Mouse (Mus musculus): Measurements from ENCODE around the gene Kif18b. TPM values are rescaled to one million over a fixed set of nuclear protein-coding genes. Genes with fewer than 3 reads are reported as not detected.

Gene Kif18b
- polyA plus RNA-seq, 1 experiment, result 5.0 TPM

GRCm38 (mm10) chr11:102911376-102911775, 13.5 kb downstream of the Kif18b start:
- H3K27me3 ChIP-seq (ENCODE audit: control insufficient read depth, insufficient read depth, low read length), result no peaks in the 10 kb centered on the region
- TF ChIP-seq CTCF (IDR thresholded peaks at IDR 0.05; ENCODE audit: extremely low read depth, insufficient read length, insufficient replicate concordance, low read depth, low read length) (no peak), POLR2A (IDR thresholded peaks at IDR 0.05; ENCODE audit: low read depth, low read length) (no peak)
- WGBS, result 82% methylated on average over 7 of the region's 7 CpGs
- H3K4me3 ChIP-seq (ENCODE audit: low read depth, low read length), result no peak overlapping the region
- H3K36me3 ChIP-seq (ENCODE audit: control insufficient read depth, insufficient read depth, low read length), result peaks cover 19% of the 10 kb centered on the region
- no peak overlapping the region for H3K27ac ChIP-seq (ENCODE audit: insufficient read depth, low read depth, low read length)
- no peaks in the 10 kb centered on the region for H3K4me1 ChIP-seq (ENCODE audit: control insufficient read depth, insufficient read depth, insufficient read length, low read length)

DNA sequence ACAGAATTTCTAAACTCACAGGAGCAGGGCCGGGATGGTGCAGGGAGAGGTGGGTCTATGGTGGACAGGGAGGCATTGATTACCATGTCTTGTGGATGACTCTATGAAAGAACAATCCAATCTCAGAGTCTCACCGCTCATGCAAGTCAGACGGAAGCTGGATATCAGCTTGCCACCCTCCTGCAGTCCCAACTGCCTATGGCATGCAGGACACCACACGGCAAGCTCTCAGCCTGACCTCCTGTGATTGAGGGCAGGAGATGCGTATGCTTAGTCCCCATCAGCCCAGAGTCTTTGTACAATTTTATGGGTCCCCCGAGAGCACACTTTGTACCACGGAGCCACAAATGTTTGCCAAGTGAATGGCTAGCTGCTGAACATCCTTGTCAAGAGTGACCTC, 21.3 kb downstream of the Kif18b start:
- no peak overlapping the region for H3K27ac ChIP-seq (ENCODE audit: insufficient read depth, low read depth, low read length)
- WGBS, result 58% methylated on average over 7 of the region's 7 CpGs

DNA sequence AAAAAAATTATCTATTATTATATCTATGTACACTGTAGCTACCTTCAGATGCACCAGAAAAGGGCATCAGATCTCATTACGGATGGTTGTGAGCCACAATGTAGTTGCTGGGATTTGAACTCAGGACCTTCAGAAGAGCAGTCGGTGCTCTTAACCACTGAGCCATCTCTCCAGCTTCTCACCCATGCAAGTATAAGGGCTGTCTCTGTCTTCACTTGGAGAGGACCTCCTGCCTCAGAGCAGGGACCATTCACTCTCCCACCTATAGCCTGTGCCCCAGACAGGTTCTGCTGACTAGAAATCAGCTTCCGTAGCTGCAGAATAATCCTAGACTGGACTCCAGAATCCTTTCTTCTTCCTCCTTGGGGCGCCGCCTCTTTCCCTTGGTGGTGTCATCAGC, 22.8 kb downstream of the Kif18b start:
- 79% methylated on average over 5 of the region's 5 CpGs for WGBS
- Histone ChIP-seq H3K27me3 (ENCODE audit: control insufficient read depth, insufficient read depth, low read length) (no peaks in the 10 kb centered on the region), H3K36me3 (ENCODE audit: control insufficient read depth, insufficient read depth, low read length) (0 out of 2 replicates have a peak, but pooled peaks cover 1% of the 10 kb centered on the region), H3K4me3 (ENCODE audit: low read depth, low read length) (no peak overlapping the region), H3K27ac (ENCODE audit: insufficient read depth, low read depth, low read length) (no peak overlapping the region), H3K4me1 (ENCODE audit: control insufficient read depth, insufficient read depth, insufficient read length, low read length) (no peaks in the 10 kb centered on the region)
- TF ChIP-seq CTCF (IDR thresholded peaks at IDR 0.05; ENCODE audit: extremely low read depth, insufficient read length, insufficient replicate concordance, low read depth, low read length) (no peak), POLR2A (IDR thresholded peaks at IDR 0.05; ENCODE audit: low read depth, low read length) (no peak)

More for the DNA sequence above, 21.3 kb downstream of the Kif18b start:
- Histone ChIP-seq H3K36me3 (ENCODE audit: control insufficient read depth, insufficient read depth, low read length) (0 out of 2 replicates have a peak, but pooled peaks cover 6% of the 10 kb centered on the region), H3K4me1 (ENCODE audit: control insufficient read depth, insufficient read depth, insufficient read length, low read length) (no peaks in the 10 kb centered on the region), H3K27me3 (ENCODE audit: control insufficient read depth, insufficient read depth, low read length) (no peaks in the 10 kb centered on the region), H3K4me3 (ENCODE audit: low read depth, low read length) (no peak overlapping the region)
- TF ChIP-seq POLR2A (IDR thresholded peaks at IDR 0.05; ENCODE audit: low read depth, low read length) (no peak), CTCF (IDR thresholded peaks at IDR 0.05; ENCODE audit: extremely low read depth, insufficient read length, insufficient replicate concordance, low read depth, low read length) (no peak)

DNA sequence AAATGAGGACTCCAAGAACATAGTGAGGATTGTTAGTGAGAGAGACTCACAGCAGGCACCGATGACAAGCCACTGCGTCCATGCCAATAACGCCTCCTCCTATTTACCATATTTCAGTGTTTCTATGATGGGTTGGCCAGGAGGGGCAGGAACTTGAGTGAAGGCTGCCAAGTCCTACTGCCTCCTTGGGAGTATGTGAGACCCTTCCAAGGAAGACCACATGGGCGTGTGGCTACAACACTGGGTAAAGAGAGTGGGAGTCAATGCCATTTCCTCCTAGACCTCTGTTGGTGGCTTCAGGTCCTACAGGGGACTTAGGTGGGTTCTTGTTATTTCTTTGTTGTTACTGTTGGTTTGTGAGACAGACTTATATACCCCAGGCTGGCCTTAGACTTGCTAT, 23.7 kb downstream of the Kif18b start:
- Histone ChIP-seq H3K36me3 (ENCODE audit: control insufficient read depth, insufficient read depth, low read length) (no peaks in the 10 kb centered on the region), H3K4me1 (ENCODE audit: control insufficient read depth, insufficient read depth, insufficient read length, low read length) (no peaks in the 10 kb centered on the region), H3K27me3 (ENCODE audit: control insufficient read depth, insufficient read depth, low read length) (no peaks in the 10 kb centered on the region), H3K4me3 (ENCODE audit: low read depth, low read length) (no peak overlapping the region), H3K27ac (ENCODE audit: insufficient read depth, low read depth, low read length) (no peak overlapping the region)
- TF ChIP-seq CTCF (IDR thresholded peaks at IDR 0.05; ENCODE audit: extremely low read depth, insufficient read length, insufficient replicate concordance, low read depth, low read length), result no peak
- TF ChIP-seq POLR2A (IDR thresholded peaks at IDR 0.05; ENCODE audit: low read depth, low read length), result no peak
- 58% methylated on average over 4 of the region's 4 CpGs for WGBS

- Histone ChIP-seq H3K27me3 (ENCODE audit: control insufficient read depth, insufficient read depth, low read length) (no peaks in the 10 kb centered on the region), H3K4me3 (ENCODE audit: low read depth, low read length) (no peak within 1 kb of the TSS), H3K27ac (ENCODE audit: insufficient read depth, low read depth, low read length) (no peak within 1 kb of the TSS), H3K36me3 (ENCODE audit: control insufficient read depth, insufficient read depth, low read length) (no peaks in the 10 kb centered on the region), H3K4me1 (ENCODE audit: control insufficient read depth, insufficient read depth, insufficient read length, low read length) (no peaks in the 10 kb centered on the region)
- WGBS, result 5% methylated on average over 7 of the region's 7 CpGs
- TF ChIP-seq POLR2A (IDR thresholded peaks at IDR 0.05; ENCODE audit: low read depth, low read length), result no peak
- TF ChIP-seq CTCF (IDR thresholded peaks at IDR 0.05; ENCODE audit: extremely low read depth, insufficient read length, insufficient replicate concordance, low read depth, low read length), result peak; percentile 88
Observed at GRCm38 (mm10) chr11:102900763-102901162, 24.2 kb downstream of the Kif18b start, which contains the start of gene Gfap. Gfap (minus strand) TSS chr11:102900912.

DNA sequence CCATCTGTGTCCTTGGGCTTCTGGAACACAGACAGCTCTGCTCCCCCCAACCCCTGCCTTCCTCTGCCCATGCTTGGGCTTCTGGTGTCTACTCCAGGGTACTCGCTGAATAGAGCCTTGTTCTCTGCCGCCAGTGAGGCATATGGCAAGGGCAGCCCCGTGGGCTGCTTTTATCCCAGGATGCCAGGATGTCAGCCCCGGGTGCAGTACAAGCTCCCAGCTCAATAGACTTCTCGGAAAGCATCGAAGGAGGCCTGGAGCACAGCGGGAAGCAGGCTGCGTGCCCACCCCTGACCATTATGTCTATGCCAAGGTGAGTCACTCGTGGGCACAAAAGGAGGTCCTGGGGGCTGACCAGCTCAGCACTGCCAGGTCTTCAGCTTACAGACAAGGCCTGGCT, 26.5 kb downstream of the Kif18b start:
- H3K4me3 ChIP-seq (ENCODE audit: low read depth, low read length), result no peak overlapping the region
- H3K27me3 ChIP-seq (ENCODE audit: control insufficient read depth, insufficient read depth, low read length), result no peaks in the 10 kb centered on the region
- TF ChIP-seq POLR2A (IDR thresholded peaks at IDR 0.05; ENCODE audit: low read depth, low read length) (no peak), CTCF (IDR thresholded peaks at IDR 0.05; ENCODE audit: extremely low read depth, insufficient read length, insufficient replicate concordance, low read depth, low read length) (no peak)
- 75% methylated on average over 9 of the region's 9 CpGs for WGBS
- no peaks in the 10 kb centered on the region for H3K36me3 ChIP-seq (ENCODE audit: control insufficient read depth, insufficient read depth, low read length)
- H3K27ac ChIP-seq (ENCODE audit: insufficient read depth, low read depth, low read length), result no peak overlapping the region
- peaks cover 3% of the 10 kb centered on the region; the same call in 1 of the 2 replicates for H3K4me1 ChIP-seq (ENCODE audit: control insufficient read depth, insufficient read depth, insufficient read length, low read length)

- Histone ChIP-seq H3K36me3 (ENCODE audit: control insufficient read depth, insufficient read depth, low read length) (no peaks in the 10 kb centered on the region), H3K27ac (ENCODE audit: insufficient read depth, low read depth, low read length) (no peak overlapping the region), H3K4me1 (ENCODE audit: control insufficient read depth, insufficient read depth, insufficient read length, low read length) (peaks cover 7% of the 10 kb centered on the region; the same call in 1 of the 2 replicates), H3K4me3 (ENCODE audit: low read depth, low read length) (no peak overlapping the region), H3K27me3 (ENCODE audit: control insufficient read depth, insufficient read depth, low read length) (no peaks in the 10 kb centered on the region)
- WGBS, result 81% methylated on average over 20 of the region's 20 CpGs
- TF ChIP-seq CTCF (IDR thresholded peaks at IDR 0.05; ENCODE audit: extremely low read depth, insufficient read length, insufficient replicate concordance, low read depth, low read length), result no peak
- no peak for TF ChIP-seq POLR2A (IDR thresholded peaks at IDR 0.05; ENCODE audit: low read depth, low read length)
Observed at GRCm38 (mm10) chr11:102896641-102897040, 28.3 kb downstream of the Kif18b start.
